Mouse (Mus musculus) brain, embryonic 14.5 days (tissue): ENCODE data around the gene Sstr1.

ENCODE experiments used
- CTCF ChIP-seq: fragments of 200-500 bp; IDR thresholded peaks from 2 replicates; pipeline ENCODE4 v1.5.1; 2012; ENCODE audit warnings: inconsistent platforms, mild to moderate bottlenecking, moderate library complexity, borderline replicate concordance; ENCODE audit not compliant: insufficient read depth, insufficient read length; ENCODE audit errors: extremely low read depth
- POLR2A ChIP-seq: fragments of 200-500 bp; IDR thresholded peaks from 2 replicates; pipeline ENCODE4 v1.6.1; 2012; ENCODE audit warnings: mild to moderate bottlenecking, inconsistent platforms, borderline replicate concordance; ENCODE audit not compliant: poor library complexity, insufficient read depth, insufficient read length, severe bottlenecking; ENCODE audit errors: extremely low read depth

- TF ChIP-seq CTCF, result no peak
- no peak for TF ChIP-seq POLR2A
Measured at GRCm38 (mm10) chr12:58216218-58216617, 4.6 kb downstream of the Sstr1 start.
